Mouse (Mus musculus): ENCODE measurements around the gene Nceh1. TPM values are rescaled to one million over a fixed set of nuclear protein-coding genes. Genes with fewer than 3 reads are reported as not detected.

The Nceh1 gene
- 10 to 100 TPM; 12.9 to 15.2 TPM for total RNA-seq (2023)

DNA sequence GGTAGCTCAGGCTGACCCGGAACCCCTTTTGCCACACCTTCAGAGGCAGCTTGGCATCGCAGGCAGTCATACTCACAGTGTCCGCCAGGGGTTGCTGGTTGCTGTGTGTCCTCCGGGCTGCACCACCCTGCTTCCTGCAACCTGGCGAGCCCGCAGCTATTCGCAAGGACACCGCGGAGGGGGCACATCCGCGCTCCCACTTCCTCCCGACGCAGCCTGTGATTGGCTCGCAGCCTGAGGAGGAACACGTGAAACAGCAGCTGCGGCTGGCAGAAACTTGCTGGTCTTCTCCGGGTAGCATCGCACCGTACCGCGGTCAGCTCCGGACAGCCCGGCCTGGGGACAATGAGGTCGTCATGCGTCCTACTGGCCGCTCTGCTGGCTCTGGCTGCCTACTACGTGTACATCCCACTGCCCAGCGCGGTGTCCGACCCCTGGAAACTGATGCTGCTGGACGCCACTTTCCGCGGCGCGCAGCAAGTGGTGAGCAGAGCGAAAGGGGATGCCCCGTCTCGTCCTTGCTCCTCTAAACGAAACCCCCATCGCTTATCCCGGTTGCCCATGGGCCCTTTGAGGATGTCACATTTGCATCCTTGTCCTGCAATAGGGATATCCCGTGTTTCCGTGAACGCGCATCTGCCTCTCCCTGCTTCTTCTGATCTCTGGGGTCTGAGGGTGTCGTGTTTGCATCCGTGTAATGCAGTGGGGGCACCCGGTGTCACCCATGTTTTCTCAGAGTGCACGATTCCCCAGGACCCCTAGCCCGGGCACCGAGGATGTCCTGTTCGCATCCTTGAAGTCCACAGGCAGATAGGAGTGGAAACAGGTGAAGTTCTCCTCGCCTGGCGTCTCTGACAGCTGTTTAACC is at the start of gene Nceh1:
Gene Nceh1, plus strand, starts transcription at position 233 of the 868 bp plus-strand sequence.

DNA sequence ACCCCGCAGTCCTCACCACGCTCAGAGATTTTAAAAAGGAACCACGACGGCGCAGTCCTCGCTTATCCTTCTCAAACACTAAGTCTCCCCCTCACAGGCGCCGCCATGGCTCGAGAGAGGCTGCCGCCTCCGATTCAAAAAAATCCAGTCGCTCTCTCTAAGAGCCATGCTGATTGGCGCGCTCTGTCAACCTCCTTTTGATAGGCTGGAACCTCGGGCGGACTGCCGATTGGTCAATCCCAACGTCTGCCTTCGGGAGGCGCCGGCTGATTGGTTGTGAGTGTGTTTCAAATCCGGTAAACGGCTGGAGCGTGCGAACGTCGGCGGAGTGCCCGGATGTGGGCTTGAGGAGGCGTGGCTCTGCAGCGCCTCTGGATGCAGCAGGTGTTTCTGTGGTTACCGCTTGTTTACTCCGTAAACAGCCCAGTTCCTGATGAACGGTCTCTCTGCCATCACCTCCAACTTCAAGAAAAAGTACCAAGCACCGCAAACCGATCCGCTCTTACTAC is 29.0 kb upstream of the Nceh1 start, which contains the start of gene Ect2:
Gene Ect2, minus strand, starts transcription at position 178 of the 509 bp plus-strand sequence.

DNA sequence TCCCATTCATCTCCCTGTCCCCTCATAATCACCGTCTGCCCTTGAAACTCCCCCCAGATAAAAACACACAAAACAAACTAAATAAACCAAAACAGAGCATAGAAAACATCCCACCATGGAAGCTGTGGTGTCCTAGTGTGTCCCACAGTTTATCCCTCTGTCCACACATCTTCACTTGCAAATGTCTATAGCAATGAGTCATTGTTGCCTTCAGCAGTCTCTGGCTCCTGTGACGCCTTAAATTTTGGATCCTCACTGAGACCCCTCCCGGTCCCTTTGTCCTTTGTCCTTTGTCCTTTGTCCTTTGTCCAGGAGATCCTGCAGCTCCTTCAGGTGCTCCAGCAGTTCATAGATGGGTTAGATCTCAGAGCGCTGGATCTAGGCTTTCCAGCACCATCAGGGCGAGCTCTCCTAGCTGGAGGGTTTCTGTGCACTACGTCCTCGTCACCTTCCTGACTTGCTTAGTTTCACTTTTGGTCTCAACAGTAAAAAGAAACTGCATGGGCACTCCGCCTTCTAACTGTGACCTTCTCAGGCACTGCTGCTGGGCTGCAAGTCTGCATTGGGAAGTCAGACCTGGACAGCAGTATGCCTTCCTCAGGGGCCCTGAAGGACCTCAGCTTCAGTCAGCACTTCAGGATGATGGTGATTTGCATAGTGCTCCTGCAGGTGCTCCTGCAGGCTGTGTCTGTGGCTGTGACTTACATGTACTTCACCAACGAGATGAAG is 134.0 kb downstream of the Nceh1 start, which contains the start of gene Tnfsf10:
Gene Tnfsf10, plus strand, starts transcription at position 470 of the 729 bp plus-strand sequence.

Other genes with a start within 250 kb of the Nceh1 start
- 1 to 10 TPM; 3.5 to 4.4 TPM for gene Ect2, start 29.1 kb upstream of the Nceh1 start, total RNA-seq (2023)
- 1 to 10 TPM; 3.2 to 4.6 TPM for gene Tnfsf10, start 134.1 kb downstream of the Nceh1 start, total RNA-seq (2023)
- gene Ghsr, start 188.4 kb downstream of the Nceh1 start, total RNA-seq (2023): not detected